Mouse (Mus musculus): ENCODE measurements around the gene Traf2. TPM values are rescaled to one million over a fixed set of nuclear protein-coding genes. Genes with fewer than 3 reads are reported as not detected.
A peak's percentile ranks its signal among the peaks of the same experiment; 100 is the strongest.

Traf2 gene
- polyA plus RNA-seq, 1 experiment from 2014 or later: 36.0 TPM

- no peaks in the 10 kb centered on the region for H3K9me3 ChIP-seq (replicated peaks; ENCODE audit: control insufficient read depth, low read length)
- no peak for ATAC-seq (replicated peaks; ENCODE audit: insufficient number of reproducible peaks, low FRiP score, low TSS enrichment, low read depth)
Measured at GRCm38 (mm10) chr2:25477967-25478675, 68.6 kb downstream of the Traf2 start.

GRCm38 (mm10) chr2:25477541-25477940 is 69.2 kb downstream of the Traf2 start:
- Histone ChIP-seq H3K9ac (replicated peaks; ENCODE audit: low read length) (no peak overlapping the region), H3K36me3 (replicated peaks; ENCODE audit: control insufficient read depth, insufficient read depth, low read depth, low read length) (no peaks in the 10 kb centered on the region), H3K27ac (replicated peaks; ENCODE audit: low read depth, low read length) (no peak overlapping the region), H3K4me1 (ENCODE audit: control insufficient read depth, insufficient read depth, low read length) (no peaks in the 10 kb centered on the region), H3K27me3 (ENCODE audit: control insufficient read depth, insufficient read depth, low read length) (no peaks in the 10 kb centered on the region), H3K4me2 (ENCODE audit: low read depth, low read length) (no peak overlapping the region), H3K4me3 (ENCODE audit: low read depth, low read length) (no peak overlapping the region), H3K9me3 (replicated peaks; ENCODE audit: control insufficient read depth, low read length) (no peaks in the 10 kb centered on the region)
- 88% methylated on average over 8 of the region's 8 CpGs for WGBS
- no peak for ATAC-seq (replicated peaks; ENCODE audit: insufficient number of reproducible peaks, low FRiP score, low TSS enrichment, low read depth)
- DNase-seq (ENCODE audit: low spot score): no peak

More at GRCm38 (mm10) chr2:25477967-25478675, 68.6 kb downstream of the Traf2 start:
- Histone ChIP-seq H3K4me2 (ENCODE audit: low read depth, low read length) (no peak overlapping the region), H3K36me3 (replicated peaks; ENCODE audit: control insufficient read depth, insufficient read depth, low read depth, low read length) (no peaks in the 10 kb centered on the region), H3K27me3 (ENCODE audit: control insufficient read depth, insufficient read depth, low read length) (no peaks in the 10 kb centered on the region), H3K4me3 (ENCODE audit: low read depth, low read length) (no peak overlapping the region), H3K4me1 (ENCODE audit: control insufficient read depth, insufficient read depth, low read length) (no peaks in the 10 kb centered on the region), H3K9ac (replicated peaks; ENCODE audit: low read length) (no peak overlapping the region), H3K27ac (replicated peaks; ENCODE audit: low read depth, low read length) (no peak overlapping the region)
- WGBS: 88% methylated on average over 3 of the region's 3 CpGs
- DNase-seq (ENCODE audit: low spot score): no peak

GRCm38 (mm10) chr2:25472550-25472949 is 74.2 kb downstream of the Traf2 start:
- Histone ChIP-seq H3K4me2 (ENCODE audit: low read depth, low read length) (no peak overlapping the region), H3K36me3 (replicated peaks; ENCODE audit: control insufficient read depth, insufficient read depth, low read depth, low read length) (no peaks in the 10 kb centered on the region), H3K4me1 (ENCODE audit: control insufficient read depth, insufficient read depth, low read length) (no peaks in the 10 kb centered on the region), H3K27me3 (ENCODE audit: control insufficient read depth, insufficient read depth, low read length) (no peaks in the 10 kb centered on the region), H3K9ac (replicated peaks; ENCODE audit: low read length) (no peak overlapping the region), H3K9me3 (replicated peaks; ENCODE audit: control insufficient read depth, low read length) (no peaks in the 10 kb centered on the region), H3K4me3 (ENCODE audit: low read depth, low read length) (no peak overlapping the region), H3K27ac (replicated peaks; ENCODE audit: low read depth, low read length) (no peak overlapping the region)
- no peak for DNase-seq (ENCODE audit: low spot score)
- 80% methylated on average over 2 of the region's 2 CpGs for WGBS
- no peak for ATAC-seq (replicated peaks; ENCODE audit: insufficient number of reproducible peaks, low FRiP score, low TSS enrichment, low read depth)

GRCm38 (mm10) chr2:25469969-25470368 is 76.8 kb downstream of the Traf2 start, which contains the start of gene Ptgds:
Gene Ptgds, minus strand, starts transcription at chr2:25470046.
- Histone ChIP-seq H3K4me1 (ENCODE audit: control insufficient read depth, insufficient read depth, low read length) (no peaks in the 10 kb centered on the region), H3K36me3 (replicated peaks; ENCODE audit: control insufficient read depth, insufficient read depth, low read depth, low read length) (no peaks in the 10 kb centered on the region), H3K4me2 (ENCODE audit: low read depth, low read length) (no peak within 1 kb of the TSS), H3K4me3 (ENCODE audit: low read depth, low read length) (no peak within 1 kb of the TSS), H3K9ac (replicated peaks; ENCODE audit: low read length) (no peak within 1 kb of the TSS), H3K27ac (replicated peaks; ENCODE audit: low read depth, low read length) (no peak within 1 kb of the TSS), H3K27me3 (ENCODE audit: control insufficient read depth, insufficient read depth, low read length) (no peaks in the 10 kb centered on the region), H3K9me3 (replicated peaks; ENCODE audit: control insufficient read depth, low read length) (no peaks in the 10 kb centered on the region)
- DNase-seq (ENCODE audit: low spot score): no peak
- WGBS: 46% methylated on average over 6 of the region's 6 CpGs
- ATAC-seq (replicated peaks; ENCODE audit: insufficient number of reproducible peaks, low FRiP score, low TSS enrichment, low read depth): no peak

- ATAC-seq (replicated peaks; ENCODE audit: insufficient number of reproducible peaks, low FRiP score, low TSS enrichment, low read depth): peak; percentile 27; the same call in 1 of the 2 replicates
- no peaks in the 10 kb centered on the region for H3K27me3 ChIP-seq (ENCODE audit: control insufficient read depth, insufficient read depth, low read length)
- WGBS: 78% methylated on average over 10 of the region's 10 CpGs
- no peaks in the 10 kb centered on the region for H3K36me3 ChIP-seq (replicated peaks; ENCODE audit: control insufficient read depth, insufficient read depth, low read depth, low read length)
- H3K9ac ChIP-seq (replicated peaks; ENCODE audit: low read length): no peak overlapping the region
- DNase-seq (ENCODE audit: low spot score): no peak
- no peak overlapping the region for H3K4me3 ChIP-seq (ENCODE audit: low read depth, low read length)
- H3K4me1 ChIP-seq (ENCODE audit: control insufficient read depth, insufficient read depth, low read length): no peaks in the 10 kb centered on the region
- no peak overlapping the region for H3K4me2 ChIP-seq (ENCODE audit: low read depth, low read length)
- no peak overlapping the region for H3K27ac ChIP-seq (replicated peaks; ENCODE audit: low read depth, low read length)
- H3K9me3 ChIP-seq (replicated peaks; ENCODE audit: control insufficient read depth, low read length): no peaks in the 10 kb centered on the region
Measured at GRCm38 (mm10) chr2:25468962-25469915, 77.5 kb downstream of the Traf2 start.

Other genes starting within 250 kb of the Traf2 start
- gene Grin1, start 227.8 kb downstream of the Traf2 start, polyA plus RNA-seq (2014; fragmentation: Nextera tagmentation; extraction: Ambion mirVana): 1.6 TPM in 2 replicates
- gene Man1b1, start 214.6 kb downstream of the Traf2 start, polyA plus RNA-seq (2014; fragmentation: Nextera tagmentation; extraction: Ambion mirVana): 87.2 and 92.7 TPM in 2 replicates
- gene Dpp7, start 190.6 kb downstream of the Traf2 start, polyA plus RNA-seq (2014; fragmentation: Nextera tagmentation; extraction: Ambion mirVana): 18.2 and 19.1 TPM in 2 replicates
- gene Uap1l1, start 181.3 kb downstream of the Traf2 start, polyA plus RNA-seq (2014; fragmentation: Nextera tagmentation; extraction: Ambion mirVana): 5.2 and 8.9 TPM in 2 replicates
- gene Sapcd2, start 174.6 kb downstream of the Traf2 start, polyA plus RNA-seq (2014; fragmentation: Nextera tagmentation; extraction: Ambion mirVana): 39.1 and 43.2 TPM in 2 replicates
- 0.10 and 0.28 TPM in 2 replicates for gene Entpd2, start 151.1 kb downstream of the Traf2 start, polyA plus RNA-seq (2014; fragmentation: Nextera tagmentation; extraction: Ambion mirVana)
- 26.8 and 38.0 TPM in 2 replicates for gene Npdc1, start 147.6 kb downstream of the Traf2 start, polyA plus RNA-seq (2014; fragmentation: Nextera tagmentation; extraction: Ambion mirVana)
- not detected in 2 replicates for gene Fut7, start 123.7 kb downstream of the Traf2 start, polyA plus RNA-seq (2014; fragmentation: Nextera tagmentation; extraction: Ambion mirVana)
- gene Abca2, start 118.2 kb downstream of the Traf2 start, polyA plus RNA-seq (2014; fragmentation: Nextera tagmentation; extraction: Ambion mirVana): 2.2 TPM in 2 replicates
- 0.71 TPM in 1 of 2 replicates, not detected in the other for gene Clic3, start 90.1 kb downstream of the Traf2 start, polyA plus RNA-seq (2014; fragmentation: Nextera tagmentation; extraction: Ambion mirVana)
- gene Paxx, start 85.8 kb downstream of the Traf2 start, polyA plus RNA-seq (2014; fragmentation: Nextera tagmentation; extraction: Ambion mirVana): 12.4 and 14.3 TPM in 2 replicates
- 0.26 and 0.28 TPM in 2 replicates for gene Ptgds, start 76.9 kb downstream of the Traf2 start, polyA plus RNA-seq (2014; fragmentation: Nextera tagmentation; extraction: Ambion mirVana)
- not detected in 2 replicates for gene Lcn12, start 53.0 kb downstream of the Traf2 start, polyA plus RNA-seq (2014; fragmentation: Nextera tagmentation; extraction: Ambion mirVana)
- gene Fbxw5, start 46.2 kb downstream of the Traf2 start, polyA plus RNA-seq (2014; fragmentation: Nextera tagmentation; extraction: Ambion mirVana): 51.1 and 56.4 TPM in 2 replicates
- gene C8g, start 45.2 kb downstream of the Traf2 start, polyA plus RNA-seq (2014; fragmentation: Nextera tagmentation; extraction: Ambion mirVana): 3.8 and 4.3 TPM in 2 replicates
- gene Edf1, start 10.9 kb upstream of the Traf2 start, polyA plus RNA-seq (2014; fragmentation: Nextera tagmentation; extraction: Ambion mirVana): 336 and 375 TPM in 2 replicates
- 1.2 and 8.5 TPM in 2 replicates for gene Mamdc4, start 27.9 kb upstream of the Traf2 start, polyA plus RNA-seq (2014; fragmentation: Nextera tagmentation; extraction: Ambion mirVana)
- 145 and 157 TPM in 2 replicates for gene Phpt1, start 28.3 kb upstream of the Traf2 start, polyA plus RNA-seq (2014; fragmentation: Nextera tagmentation; extraction: Ambion mirVana)
- 0.07 and 0.25 TPM in 2 replicates for gene Ajm1, start 34.8 kb upstream of the Traf2 start, polyA plus RNA-seq (2014; fragmentation: Nextera tagmentation; extraction: Ambion mirVana)
- 44.3 and 46.0 TPM in 2 replicates for gene Rabl6, start 61.6 kb upstream of the Traf2 start, polyA plus RNA-seq (2014; fragmentation: Nextera tagmentation; extraction: Ambion mirVana)
- 0.15 and 0.18 TPM in 2 replicates for gene Ccdc183, start 70.7 kb upstream of the Traf2 start, polyA plus RNA-seq (2014; fragmentation: Nextera tagmentation; extraction: Ambion mirVana)
- gene Tmem141, start 75.1 kb upstream of the Traf2 start, polyA plus RNA-seq (2014; fragmentation: Nextera tagmentation; extraction: Ambion mirVana): 17.5 and 18.7 TPM in 2 replicates
- gene Fcna, start 81.1 kb upstream of the Traf2 start, polyA plus RNA-seq (2014; fragmentation: Nextera tagmentation; extraction: Ambion mirVana): 0.52 and 0.81 TPM in 2 replicates
- not detected in 2 replicates for gene Lcn8, start 106.2 kb upstream of the Traf2 start, polyA plus RNA-seq (2014; fragmentation: Nextera tagmentation; extraction: Ambion mirVana)
- not detected in 2 replicates for gene Lcn5, start 111.0 kb upstream of the Traf2 start, polyA plus RNA-seq (2014; fragmentation: Nextera tagmentation; extraction: Ambion mirVana)
- not detected in 2 replicates for gene Lcn6, start 129.8 kb upstream of the Traf2 start, polyA plus RNA-seq (2014; fragmentation: Nextera tagmentation; extraction: Ambion mirVana)
- gene Lcn10, start 135.8 kb upstream of the Traf2 start, polyA plus RNA-seq (2014; fragmentation: Nextera tagmentation; extraction: Ambion mirVana): not detected in 2 replicates
- gene Obp2a, start 153.1 kb upstream of the Traf2 start, polyA plus RNA-seq (2014; fragmentation: Nextera tagmentation; extraction: Ambion mirVana): not detected in 2 replicates
- 66.2 and 72.5 TPM in 2 replicates for gene Bmyc, start 159.8 kb upstream of the Traf2 start, polyA plus RNA-seq (2014; fragmentation: Nextera tagmentation; extraction: Ambion mirVana)
- gene Obp2b, start 190.1 kb upstream of the Traf2 start, polyA plus RNA-seq (2014; fragmentation: Nextera tagmentation; extraction: Ambion mirVana): not detected in 2 replicates
- gene Lcn3, start 218.6 kb upstream of the Traf2 start, polyA plus RNA-seq (2014; fragmentation: Nextera tagmentation; extraction: Ambion mirVana): not detected in 2 replicates
- gene Lcn11, start 230.1 kb upstream of the Traf2 start, polyA plus RNA-seq (2014; fragmentation: Nextera tagmentation; extraction: Ambion mirVana): not detected in 2 replicates
- gene Gm13539, start 235.3 kb upstream of the Traf2 start, polyA plus RNA-seq (2014; fragmentation: Nextera tagmentation; extraction: Ambion mirVana): not detected in 2 replicates

Measured in embryonic facial prominence, embryonic 11.5 days (tissue).